Mouse (Mus musculus) midbrain, postnatal 0 days (tissue): ENCODE measurements around the gene Rpl39. TPM values are rescaled to one million over a fixed set of nuclear protein-coding genes. Genes with fewer than 3 reads are reported as not detected.
"Not testable (repeated sequence)": the region's sequence is repeated elsewhere in the genome, so short reads cannot be mapped to it uniquely, and the experiment has no call there.

Source experiments
- ATAC-seq: fragments of 200-750 bp; cut with Nextera tagmentation; 2 replicates; pipeline ENCODE4 v1.8.0; 2017; ENCODE audit warnings: moderate number of reproducible peaks, mild to moderate bottlenecking, moderate TSS enrichment, moderate library complexity; ENCODE audit not compliant: low FRiP score
- DNase-seq: peaks from one replicate; pipeline ENCODE4 v3.0.0-alpha.2; 2015; ENCODE audit warnings: low spot score
- H3K27ac ChIP-seq: fragments of 300-500 bp; sonication (generic); 2 replicates; pipeline ENCODE4 v1.5.1; 2014; ENCODE audit warnings: low read depth, mild to moderate bottlenecking, low read length, mixed read lengths
- H3K27me3 ChIP-seq: fragments of 300-500 bp; sonication (generic); 2 replicates; pipeline ENCODE4 v1.6.1; 2014; ENCODE audit warnings: low read length, control low read depth, mixed read lengths; ENCODE audit not compliant: insufficient read depth
- H3K36me3 ChIP-seq: fragments of 300-500 bp; sonication (generic); 2 replicates; pipeline ENCODE4 v1.6.1; 2014; ENCODE audit warnings: low read length, control low read depth, mixed read lengths; ENCODE audit not compliant: insufficient read depth
- H3K4me1 ChIP-seq: fragments of 300-500 bp; sonication (generic); 2 replicates; pipeline ENCODE4 v1.6.1; 2014; ENCODE audit warnings: mild to moderate bottlenecking, control low read depth, antibody characterized with exemption, low read length, mixed read lengths; ENCODE audit not compliant: insufficient read depth
- H3K4me2 ChIP-seq: fragments of 300-500 bp; sonication (generic); 2 replicates; pipeline ENCODE4 v1.6.1; 2014; ENCODE audit warnings: low read depth, mild to moderate bottlenecking, low read length, mixed read lengths; ENCODE audit not compliant: poor library complexity, severe bottlenecking
- H3K4me3 ChIP-seq: fragments of 300-500 bp; sonication (generic); 2 replicates; pipeline ENCODE4 v1.5.1; 2014; ENCODE audit warnings: low read depth, mild to moderate bottlenecking, low read length, moderate library complexity
- H3K9ac ChIP-seq: fragments of 300-500 bp; sonication (generic); replicated peaks from 2 replicates; pipeline ENCODE4 v1.6.1; 2014; ENCODE audit warnings: mild to moderate bottlenecking, low read length, moderate library complexity, mixed read lengths; ENCODE audit not compliant: poor library complexity, severe bottlenecking
- H3K9me3 ChIP-seq: fragments of 300-500 bp; sonication (generic); 2 replicates; pipeline ENCODE4 v1.6.1; 2016; ENCODE audit warnings: low read length, control low read depth
- CTCF ChIP-seq: IDR thresholded peaks from 2 replicates; pipeline ENCODE4 v1.5.1; 2016; ENCODE audit warnings: antibody characterized with exemption, mild to moderate bottlenecking
- WGBS: fragments of 180-500 bp; shearing (Covaris S2); extraction: QIAGEN DNeasy Blood & Tissue Kit; methylation state at CpG from one replicate; pipeline ENCODE4 v1.1.7; 2014; 5-methylcytosine and 5-hydroxymethylcytosine counted together
- polyA plus RNA-seq: library from polyadenylated mRNA; unstranded; fragments of >200 nt; fragmentation: Nextera tagmentation; extraction: Ambion mirVana; gene quantifications from 2 replicates; pipeline ENCODE4 v1.2.1, GENCODE M21; 2015
- total RNA-seq: library from RNA; depleted of rRNA; stranded (reverse); fragments of >200 nt; gene quantifications from 2 replicates; pipeline ENCODE4 v1.2.3, GENCODE M21; 2014

The Rpl39 gene
- total and polyA plus RNA-seq, 2 experiments from 2014 or later = 128 to 335 TPM

- Histone ChIP-seq H3K27me3 (no peaks in the 10 kb centered on the region), H3K4me1 (no peaks in the 10 kb centered on the region), H3K9me3 (no peaks in the 10 kb centered on the region), H3K9ac (no peak overlapping the region), H3K27ac (no peak overlapping the region), H3K4me2 (no peak overlapping the region), H3K36me3 (no peaks in the 10 kb centered on the region; the same call in 1 of the 2 replicates), H3K4me3 (no peak overlapping the region)
- no peak for TF ChIP-seq CTCF
- no peak for DNase-seq
- no peak for ATAC-seq
- 98% methylated on average over 3 of the region's 3 CpGs for WGBS
Measured at GRCm38 (mm10) chrX:37091457-37091856, 6.3 kb upstream of the Rpl39 start.

GRCm38 (mm10) chrX:37088778-37089177 lies 3.6 kb upstream of the Rpl39 start:
- Histone ChIP-seq H3K4me1 (no peaks in the 10 kb centered on the region), H3K9ac (no peak overlapping the region), H3K9me3 (no peaks in the 10 kb centered on the region), H3K27ac (no peak overlapping the region), H3K4me2 (no peak overlapping the region), H3K4me3 (no peak overlapping the region), H3K27me3 (no peaks in the 10 kb centered on the region), H3K36me3 (no peaks in the 10 kb centered on the region; the same call in 1 of the 2 replicates)
- no peak for TF ChIP-seq CTCF
- ATAC-seq (no peak), DNase-seq (no peak)
- WGBS = 88% methylated on average over 1 of the region's 1 CpGs

- H3K27me3 ChIP-seq = no peaks in the 10 kb centered on the region
- 13% methylated on average over 9 of the region's 9 CpGs for WGBS
- no peak for TF ChIP-seq CTCF
- H3K4me3 ChIP-seq = peak overlapping the region; percentile 49
- H3K9ac ChIP-seq = 0 out of 2 replicates have a peak overlapping the region, but pooled peaks have one; percentile 24
- H3K36me3 ChIP-seq = no peaks in the 10 kb centered on the region
- ATAC-seq (peak; percentile 47), DNase-seq (no peak)
- H3K4me2 ChIP-seq = peak overlapping the region; percentile 54
- H3K4me1 ChIP-seq = no peaks in the 10 kb centered on the region
- H3K27ac ChIP-seq = peak overlapping the region; percentile 78
- H3K9me3 ChIP-seq = no peaks in the 10 kb centered on the region
Measured at GRCm38 (mm10) chrX:37085665-37086064, 463 bp upstream of the Rpl39 start.

GRCm38 (mm10) chrX:37084318-37084926 lies 780 bp downstream of the Rpl39 start:
- H3K27ac ChIP-seq = peak overlapping the region; percentile 78
- H3K27me3 ChIP-seq = no peaks in the 10 kb centered on the region
- no peaks in the 10 kb centered on the region for H3K9me3 ChIP-seq
- H3K4me1 ChIP-seq = no peaks in the 10 kb centered on the region
- DNase-seq (peak; percentile 40), ATAC-seq (peak; percentile 70)
- H3K4me2 ChIP-seq = peak overlapping the region; percentile 54
- H3K9ac ChIP-seq = peak overlapping the region; percentile 59
- no peak for TF ChIP-seq CTCF
- H3K4me3 ChIP-seq = peak overlapping the region; percentile 49
- no peaks in the 10 kb centered on the region for H3K36me3 ChIP-seq
- WGBS = 18% methylated on average over 19 of the region's 19 CpGs

GRCm38 (mm10) chrX:37081194-37081593 lies 4.0 kb downstream of the Rpl39 start:
- WGBS = 58% methylated on average over 6 of the region's 6 CpGs
- DNase-seq = no peak
- H3K4me1 ChIP-seq = no peaks in the 10 kb centered on the region
- no peak overlapping the region for H3K4me3 ChIP-seq
- TF ChIP-seq CTCF = no peak
- ATAC-seq = no peak
- no peaks in the 10 kb centered on the region for H3K9me3 ChIP-seq
- H3K9ac ChIP-seq = no peak overlapping the region
- H3K4me2 ChIP-seq = no peak overlapping the region
- H3K36me3 ChIP-seq = no peaks in the 10 kb centered on the region
- H3K27me3 ChIP-seq = no peaks in the 10 kb centered on the region
- no peak overlapping the region for H3K27ac ChIP-seq

GRCm38 (mm10) chrX:37080345-37080744 lies 4.9 kb downstream of the Rpl39 start:
- not testable (repeated sequence) for ATAC-seq, H3K4me3 ChIP-seq, H3K9me3 ChIP-seq, H3K27me3 ChIP-seq, H3K9ac ChIP-seq, DNase-seq, H3K4me2 ChIP-seq, H3K4me1 ChIP-seq, H3K36me3 ChIP-seq, H3K27ac ChIP-seq
- WGBS = 73% methylated on average over 3 of the region's 4 CpGs
